Mouse (Mus musculus): ENCODE measurements around the gene Anapc16. TPM values are rescaled to one million over a fixed set of nuclear protein-coding genes. Genes with fewer than 3 reads are reported as not detected.

Gene Anapc16
- polyA plus RNA-seq, 1 experiment from 2014 or later = 115 TPM

DNA sequence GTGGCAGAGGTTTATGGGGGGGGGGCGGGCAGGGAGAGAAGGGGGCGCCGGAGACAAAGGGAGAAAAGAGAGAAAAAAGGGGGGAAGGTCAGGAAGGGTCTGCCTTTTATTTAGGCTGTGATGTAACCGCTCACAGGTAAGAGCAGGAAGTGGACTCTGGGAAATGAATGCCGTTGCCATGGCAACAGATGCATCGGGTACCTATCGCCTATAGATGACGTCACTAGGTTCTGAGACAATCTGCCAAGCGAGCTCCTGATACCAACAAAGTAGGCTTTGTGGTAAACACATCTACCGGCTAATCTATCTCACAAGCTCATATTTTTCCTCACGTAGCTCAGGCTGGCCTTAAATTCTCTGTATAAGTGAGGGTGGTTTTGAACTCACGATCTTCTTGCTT, 43.4 kb downstream of the Anapc16 start:
- no peak overlapping the region for H3K4me2 ChIP-seq (ENCODE audit: low read length)
- ATAC-seq = no peak
- 66% methylated on average over 12 of the region's 12 CpGs for WGBS
- H3K9ac ChIP-seq (replicated peaks; ENCODE audit: low read depth, low read length) = no peak overlapping the region
- no peaks in the 10 kb centered on the region for H3K27me3 ChIP-seq (replicated peaks; ENCODE audit: control insufficient read depth, insufficient read depth, low read length)
- no peaks in the 10 kb centered on the region for H3K36me3 ChIP-seq (ENCODE audit: control insufficient read depth, insufficient read depth)
- peaks cover 33% of the 10 kb centered on the region for H3K4me1 ChIP-seq (replicated peaks; ENCODE audit: control insufficient read depth, insufficient read depth, low read length)
- no peak overlapping the region for H3K4me3 ChIP-seq (replicated peaks; ENCODE audit: low read length)
- H3K9me3 ChIP-seq (ENCODE audit: control insufficient read depth, low read length) = no peaks in the 10 kb centered on the region
- H3K27ac ChIP-seq (ENCODE audit: low read length) = peak overlapping the region; percentile 53

- no peaks in the 10 kb centered on the region for H3K9me3 ChIP-seq (ENCODE audit: control insufficient read depth, low read length)
- ATAC-seq = peak; percentile 61
- H3K4me1 ChIP-seq (replicated peaks; ENCODE audit: control insufficient read depth, insufficient read depth, low read length) = peaks cover 32% of the 10 kb centered on the region
- H3K27me3 ChIP-seq (replicated peaks; ENCODE audit: control insufficient read depth, insufficient read depth, low read length) = no peaks in the 10 kb centered on the region
- WGBS = 11% methylated on average over 5 of the region's 5 CpGs
- peak overlapping the region; percentile 39 for H3K4me2 ChIP-seq (ENCODE audit: low read length)
- H3K4me3 ChIP-seq (replicated peaks; ENCODE audit: low read length) = no peak overlapping the region
- peak overlapping the region; percentile 45 for H3K9ac ChIP-seq (replicated peaks; ENCODE audit: low read depth, low read length)
- H3K36me3 ChIP-seq (ENCODE audit: control insufficient read depth, insufficient read depth) = no peaks in the 10 kb centered on the region
- H3K27ac ChIP-seq (ENCODE audit: low read length) = peak overlapping the region; percentile 95
Observed at GRCm38 (mm10) chr10:59958458-59958857, 44.5 kb downstream of the Anapc16 start.

DNA sequence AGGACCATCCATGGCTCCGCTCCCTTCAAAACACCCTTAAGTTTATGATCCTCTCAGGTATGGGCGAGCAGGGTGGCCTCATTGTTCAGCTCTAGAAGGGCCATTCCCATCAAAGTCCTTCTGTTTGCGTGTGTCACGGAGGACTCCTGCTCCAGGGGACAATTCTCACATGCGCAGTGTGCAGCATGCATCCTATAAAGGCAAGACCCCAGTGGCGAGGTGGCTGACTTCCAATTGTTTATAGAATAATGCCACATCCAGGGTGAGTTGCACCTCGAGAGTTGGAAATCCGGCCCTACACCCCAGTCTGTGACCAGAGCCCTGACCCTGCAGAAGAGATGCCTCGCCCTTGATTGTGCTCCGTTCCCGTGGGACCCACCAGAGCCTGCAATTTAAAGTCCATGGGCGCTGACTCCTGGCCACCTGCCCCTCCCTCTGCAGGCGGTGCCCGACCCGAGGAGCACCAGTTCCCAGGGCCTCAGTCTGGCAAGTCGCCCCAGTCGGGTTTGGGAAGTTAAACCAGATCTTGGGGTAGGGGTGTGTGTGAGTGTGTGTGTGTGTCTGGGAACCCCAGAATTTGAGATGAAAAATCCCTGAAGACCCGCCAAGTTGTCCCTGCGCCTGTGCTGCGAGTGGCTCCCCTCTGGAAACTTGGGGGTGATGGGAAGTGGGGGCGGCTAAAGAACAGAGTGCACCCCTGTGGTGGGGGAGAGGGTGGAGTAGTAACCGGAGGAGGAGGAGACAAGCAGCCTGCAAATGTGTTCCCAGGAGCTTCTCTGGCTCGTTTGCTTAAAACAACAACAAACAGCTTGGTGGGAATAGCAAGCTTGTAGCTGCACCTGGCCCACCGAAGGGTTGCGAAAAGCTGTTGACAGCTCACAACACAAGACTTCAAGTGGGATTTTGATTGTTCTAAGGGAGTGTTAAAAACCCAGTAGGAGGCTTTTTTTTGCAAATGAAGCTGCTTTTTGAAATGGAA, 45.5 kb downstream of the Anapc16 start:
- Histone ChIP-seq H3K4me3 (replicated peaks; ENCODE audit: low read length) (peak overlapping the region; percentile 20), H3K9me3 (ENCODE audit: control insufficient read depth, low read length) (no peaks in the 10 kb centered on the region), H3K27ac (ENCODE audit: low read length) (peak overlapping the region; percentile 95), H3K36me3 (ENCODE audit: control insufficient read depth, insufficient read depth) (no peaks in the 10 kb centered on the region), H3K4me2 (ENCODE audit: low read length) (peak overlapping the region; percentile 39), H3K4me1 (replicated peaks; ENCODE audit: control insufficient read depth, insufficient read depth, low read length) (peaks cover 39% of the 10 kb centered on the region), H3K27me3 (replicated peaks; ENCODE audit: control insufficient read depth, insufficient read depth, low read length) (no peaks in the 10 kb centered on the region), H3K9ac (replicated peaks; ENCODE audit: low read depth, low read length) (peak overlapping the region; percentile 45)
- ATAC-seq = peak; percentile 80
- 10% methylated on average over 25 of the region's 25 CpGs for WGBS

GRCm38 (mm10) chr10:59956681-59957080, 46.3 kb downstream of the Anapc16 start:
- H3K27ac ChIP-seq (ENCODE audit: low read length) = peak overlapping the region; percentile 95
- H3K4me2 ChIP-seq (ENCODE audit: low read length) = no peak overlapping the region

GRCm38 (mm10) chr10:59953564-59954039, 49.3 kb downstream of the Anapc16 start:
- Histone ChIP-seq H3K9me3 (ENCODE audit: control insufficient read depth, low read length) (no peaks in the 10 kb centered on the region), H3K9ac (replicated peaks; ENCODE audit: low read depth, low read length) (no peak overlapping the region), H3K27me3 (replicated peaks; ENCODE audit: control insufficient read depth, insufficient read depth, low read length) (no peaks in the 10 kb centered on the region), H3K27ac (ENCODE audit: low read length) (no peak overlapping the region), H3K36me3 (ENCODE audit: control insufficient read depth, insufficient read depth) (no peaks in the 10 kb centered on the region), H3K4me3 (replicated peaks; ENCODE audit: low read length) (no peak overlapping the region), H3K4me2 (ENCODE audit: low read length) (no peak overlapping the region), H3K4me1 (replicated peaks; ENCODE audit: control insufficient read depth, insufficient read depth, low read length) (peaks cover 54% of the 10 kb centered on the region)
- WGBS = 29% methylated on average over 7 of the region's 7 CpGs
- no peak for ATAC-seq

More at GRCm38 (mm10) chr10:59956681-59957080, 46.3 kb downstream of the Anapc16 start:
- H3K9ac ChIP-seq (replicated peaks; ENCODE audit: low read depth, low read length) = 0 out of 2 replicates have a peak overlapping the region, but pooled peaks have one; percentile 9
- H3K9me3 ChIP-seq (ENCODE audit: control insufficient read depth, low read length) = no peaks in the 10 kb centered on the region
- H3K4me1 ChIP-seq (replicated peaks; ENCODE audit: control insufficient read depth, insufficient read depth, low read length) = peaks cover 41% of the 10 kb centered on the region
- no peak for ATAC-seq
- H3K4me3 ChIP-seq (replicated peaks; ENCODE audit: low read length) = no peak overlapping the region
- H3K27me3 ChIP-seq (replicated peaks; ENCODE audit: control insufficient read depth, insufficient read depth, low read length) = no peaks in the 10 kb centered on the region
- H3K36me3 ChIP-seq (ENCODE audit: control insufficient read depth, insufficient read depth) = no peaks in the 10 kb centered on the region
- 58% methylated on average over 5 of the region's 5 CpGs for WGBS

DNA sequence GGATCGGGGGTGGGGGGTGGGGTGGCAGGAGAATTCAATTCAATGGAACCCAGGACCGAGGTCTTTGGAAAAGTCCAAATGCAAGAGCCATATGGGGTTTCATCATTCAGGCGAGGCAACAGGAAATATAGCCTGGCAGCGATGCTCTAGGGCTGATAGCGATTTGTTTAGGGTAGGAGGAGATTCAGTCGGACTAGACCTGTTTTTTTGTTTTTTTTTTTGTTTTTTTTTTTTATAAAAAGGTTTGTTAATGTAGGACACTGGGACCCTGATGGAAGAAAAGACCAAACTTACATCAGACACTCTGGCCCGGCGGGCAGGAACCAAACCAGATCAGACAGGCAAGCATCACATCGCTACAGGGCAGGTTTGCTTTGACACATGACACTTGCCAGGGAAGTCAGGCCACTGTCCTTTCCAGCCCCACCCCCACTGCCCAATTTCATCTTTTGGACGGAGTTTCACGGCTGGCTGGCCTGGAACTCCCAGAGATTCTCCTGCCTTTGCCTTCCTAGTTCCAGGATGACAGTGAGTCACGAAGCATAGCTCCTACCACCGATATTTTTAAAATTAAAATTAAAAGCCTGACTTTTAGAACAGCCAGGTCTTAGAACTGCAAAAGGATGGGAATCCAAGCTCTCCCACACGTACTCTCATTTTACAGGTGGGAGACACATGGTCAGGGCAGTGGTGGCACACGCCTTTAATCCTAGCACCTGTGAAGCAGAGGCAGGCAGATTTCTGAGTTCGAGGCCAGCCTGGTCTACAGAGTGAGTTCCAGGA, 50.0 kb downstream of the Anapc16 start:
- peak overlapping the region; percentile 81 for H3K9ac ChIP-seq (replicated peaks; ENCODE audit: low read depth, low read length)
- WGBS = 23% methylated on average over 16 of the region's 16 CpGs
- H3K9me3 ChIP-seq (ENCODE audit: control insufficient read depth, low read length) = no peaks in the 10 kb centered on the region
- no peaks in the 10 kb centered on the region for H3K27me3 ChIP-seq (replicated peaks; ENCODE audit: control insufficient read depth, insufficient read depth, low read length)
- H3K4me2 ChIP-seq (ENCODE audit: low read length) = peak overlapping the region; percentile 93
- peaks cover 51% of the 10 kb centered on the region for H3K4me1 ChIP-seq (replicated peaks; ENCODE audit: control insufficient read depth, insufficient read depth, low read length)
- peak overlapping the region; percentile 98 for H3K27ac ChIP-seq (ENCODE audit: low read length)
- H3K36me3 ChIP-seq (ENCODE audit: control insufficient read depth, insufficient read depth) = no peaks in the 10 kb centered on the region
- H3K4me3 ChIP-seq (replicated peaks; ENCODE audit: low read length) = peak overlapping the region; percentile 100
- ATAC-seq = no peak

DNA sequence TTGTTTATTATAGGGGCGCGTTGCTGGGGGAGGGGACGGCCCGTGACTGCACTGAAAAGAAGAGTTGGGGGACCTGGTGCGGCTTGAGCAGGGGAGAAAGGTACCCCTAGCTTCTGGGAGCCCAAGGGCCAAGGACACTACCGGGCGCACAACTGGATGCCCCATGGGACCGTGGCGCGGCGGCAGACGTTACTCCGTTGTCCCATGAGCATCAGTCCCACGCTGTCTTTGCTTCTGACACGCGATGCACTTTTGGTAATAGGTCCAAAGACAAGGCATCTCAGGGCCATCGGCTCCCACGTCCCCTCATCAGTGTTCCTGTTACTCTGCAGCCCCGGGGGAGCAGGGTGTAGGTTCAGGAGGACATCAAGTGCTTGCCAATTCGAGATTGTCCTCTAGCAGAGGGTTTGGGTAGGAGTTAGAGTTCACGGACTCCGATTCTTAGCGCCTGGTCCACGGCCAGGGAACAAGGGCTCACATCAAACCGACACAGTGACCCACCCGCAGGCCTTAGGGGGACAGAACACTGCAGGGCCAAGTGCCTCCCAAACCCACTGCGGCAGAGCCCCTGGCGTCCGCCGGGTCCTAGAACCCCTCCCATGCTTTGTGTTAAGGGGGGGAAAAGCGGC, 50.7 kb downstream of the Anapc16 start:
- H3K4me3 ChIP-seq (replicated peaks; ENCODE audit: low read length) = peak overlapping the region; percentile 100
- under 1% methylated on average over 31 of the region's 31 CpGs for WGBS
- no peaks in the 10 kb centered on the region for H3K9me3 ChIP-seq (ENCODE audit: control insufficient read depth, low read length)
- ATAC-seq = peak; percentile 39
- H3K27me3 ChIP-seq (replicated peaks; ENCODE audit: control insufficient read depth, insufficient read depth, low read length) = no peaks in the 10 kb centered on the region
- H3K4me1 ChIP-seq (replicated peaks; ENCODE audit: control insufficient read depth, insufficient read depth, low read length) = peaks cover 44% of the 10 kb centered on the region
- peak overlapping the region; percentile 98 for H3K27ac ChIP-seq (ENCODE audit: low read length)
- H3K4me2 ChIP-seq (ENCODE audit: low read length) = peak overlapping the region; percentile 93
- no peaks in the 10 kb centered on the region for H3K36me3 ChIP-seq (ENCODE audit: control insufficient read depth, insufficient read depth)
- peak overlapping the region; percentile 81 for H3K9ac ChIP-seq (replicated peaks; ENCODE audit: low read depth, low read length)

DNA sequence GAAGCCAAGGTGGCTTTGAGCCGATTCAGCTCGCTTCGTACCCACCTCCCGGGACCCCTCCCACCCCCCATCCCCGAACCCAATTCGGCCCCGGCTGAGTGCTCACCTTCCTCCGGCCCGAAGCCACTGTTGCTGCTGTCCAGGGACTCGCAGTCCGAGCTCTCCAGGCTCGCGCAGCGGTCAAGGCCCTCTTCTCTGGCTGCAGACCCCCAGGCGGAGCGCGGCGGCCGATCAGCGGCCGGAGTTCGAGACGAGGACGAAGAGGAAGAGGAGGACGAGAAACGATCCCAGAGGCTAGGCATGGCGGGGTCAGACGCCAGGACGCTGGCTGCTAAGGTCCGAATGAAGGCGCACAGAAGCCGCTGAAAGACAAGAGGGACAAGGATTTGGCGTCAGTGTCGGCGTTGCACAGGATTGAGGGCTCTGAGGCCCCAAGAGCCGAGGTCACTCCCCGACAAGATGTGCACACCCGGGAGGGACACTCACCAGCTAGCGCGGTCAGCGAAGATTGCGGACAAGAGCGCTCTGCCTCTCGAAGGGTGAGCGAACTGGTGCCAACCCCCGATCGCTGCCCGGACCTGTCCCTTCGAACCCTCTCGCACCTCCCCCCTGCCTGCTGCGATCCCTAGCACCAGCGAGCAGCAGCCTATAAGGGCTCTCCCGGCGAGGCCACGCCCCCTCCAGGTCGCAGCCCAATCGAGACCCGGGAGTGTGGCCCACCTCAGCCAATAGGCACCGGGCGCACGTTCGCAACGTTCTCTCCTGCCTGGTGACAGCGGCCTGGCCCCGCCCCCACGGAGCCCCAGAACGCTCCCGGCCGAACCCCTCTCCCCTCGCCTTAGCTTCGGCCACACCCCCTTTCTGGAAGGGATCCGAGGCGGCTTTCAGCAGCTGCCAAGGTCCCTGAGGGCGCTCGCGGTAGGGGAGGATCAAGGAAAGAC, 51.5 kb downstream of the Anapc16 start, which contains the start of gene Ddit4:
TSS of gene Ddit4 (minus strand) at position 624 of the 941 bp plus-strand sequence.
- ATAC-seq = peak; percentile 97
- Histone ChIP-seq H3K9ac (replicated peaks; ENCODE audit: low read depth, low read length) (peak within 1 kb of the TSS; percentile 96), H3K36me3 (ENCODE audit: control insufficient read depth, insufficient read depth) (no peaks in the 10 kb centered on the region), H3K27me3 (replicated peaks; ENCODE audit: control insufficient read depth, insufficient read depth, low read length) (no peaks in the 10 kb centered on the region), H3K4me2 (ENCODE audit: low read length) (peak within 1 kb of the TSS; percentile 93), H3K27ac (ENCODE audit: low read length) (peak within 1 kb of the TSS; percentile 98), H3K4me3 (replicated peaks; ENCODE audit: low read length) (peak within 1 kb of the TSS; percentile 100), H3K9me3 (ENCODE audit: control insufficient read depth, low read length) (no peaks in the 10 kb centered on the region), H3K4me1 (replicated peaks; ENCODE audit: control insufficient read depth, insufficient read depth, low read length) (peaks cover 36% of the 10 kb centered on the region)
- under 1% methylated on average over 75 of the region's 76 CpGs for WGBS

All from forebrain, embryonic 16.5 days (tissue).